Mouse (Mus musculus) forebrain, embryonic 12.5 days (tissue): ENCODE measurements around the gene Snapin. TPM values are rescaled to one million over a fixed set of nuclear protein-coding genes. Genes with fewer than 3 reads are reported as not detected.
A peak's percentile ranks its signal among the peaks of the same experiment; 100 is the strongest.

Source experiments
- ATAC-seq: fragments of 200-750 bp; cut with Nextera tagmentation; 2 replicates; pipeline ENCODE4 v1.8.0; 2017; ENCODE audit warnings: moderate TSS enrichment; ENCODE audit not compliant: low FRiP score
- H3K27ac ChIP-seq: fragments of 300-500 bp; sonication (generic); 2 replicates; pipeline ENCODE4 v1.5.1; 2016; ENCODE audit warnings: mild to moderate bottlenecking
- H3K27me3 ChIP-seq: fragments of 300-500 bp; sonication (generic); 2 replicates; pipeline ENCODE4 v1.6.1; 2016; ENCODE audit warnings: mild to moderate bottlenecking
- H3K36me3 ChIP-seq: fragments of 300-500 bp; sonication (generic); replicated peaks from 2 replicates; pipeline ENCODE4 v1.6.1; 2016; ENCODE audit warnings: mild to moderate bottlenecking
- H3K4me1 ChIP-seq: fragments of 300-500 bp; sonication (generic); 2 replicates; pipeline ENCODE4 v1.6.1; 2016
- H3K4me2 ChIP-seq: fragments of 300-500 bp; sonication (generic); 2 replicates; pipeline ENCODE4 v1.6.1; 2016; ENCODE audit warnings: mild to moderate bottlenecking, moderate library complexity
- H3K4me3 ChIP-seq: fragments of 300-500 bp; sonication (generic); replicated peaks from 2 replicates; pipeline ENCODE4 v1.5.1; 2016; ENCODE audit warnings: mild to moderate bottlenecking
- H3K9ac ChIP-seq: fragments of 300-500 bp; sonication (generic); 2 replicates; pipeline ENCODE4 v1.6.1; 2016; ENCODE audit warnings: mild to moderate bottlenecking
- H3K9me3 ChIP-seq: fragments of 300-500 bp; sonication (generic); 2 replicates; pipeline ENCODE4 v1.6.1; 2016
- WGBS: fragments of 180-500 bp; shearing (Covaris S2); methylation state at CpG from one replicate; pipeline ENCODE4 v1.1.7; 2016; 5-methylcytosine and 5-hydroxymethylcytosine counted together
- polyA plus RNA-seq: library from polyadenylated mRNA; unstranded; fragments of >200 nt; fragmentation: Nextera tagmentation; extraction: Ambion mirVana; gene quantifications from 2 replicates; pipeline ENCODE4 v1.2.1, GENCODE M21; 2016

The Snapin gene
- polyA plus RNA-seq, 1 experiment from 2014 or later: 73.2 TPM

DNA sequence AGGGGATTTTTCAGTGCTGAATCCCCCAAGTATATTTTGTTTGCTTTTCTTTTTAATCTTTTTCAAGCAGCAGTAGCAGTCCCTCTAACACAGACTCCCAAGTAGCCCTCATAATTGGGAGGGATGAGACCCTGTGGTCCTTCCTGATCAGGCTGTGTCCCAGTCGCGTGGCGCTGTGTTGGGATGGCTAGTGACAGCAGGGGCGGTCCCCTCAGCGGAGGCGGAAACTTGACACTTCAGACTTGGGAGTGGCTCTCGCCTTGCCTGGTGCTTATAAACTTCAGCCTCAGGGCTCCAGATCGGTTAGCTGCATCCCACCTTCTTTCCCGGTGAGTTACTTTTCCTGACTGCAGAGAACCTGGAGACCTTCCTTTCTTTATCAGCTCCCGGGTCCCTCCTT lies 23.9 kb upstream of the Snapin start:
- Histone ChIP-seq H3K4me1 (peaks cover 16% of the 10 kb centered on the region), H3K27me3 (peaks cover 46% of the 10 kb centered on the region), H3K9ac (peak overlapping the region; percentile 47), H3K4me3 (peak overlapping the region; percentile 32), H3K4me2 (peak overlapping the region; percentile 60), H3K9me3 (no peaks in the 10 kb centered on the region), H3K27ac (no peak overlapping the region), H3K36me3 (no peaks in the 10 kb centered on the region)
- ATAC-seq: peak; percentile 74; the same call in 1 of the 2 replicates
- under 1% methylated on average over 10 of the region's 10 CpGs for WGBS

- Histone ChIP-seq H3K4me3 (peak within 1 kb of the TSS; percentile 32), H3K27ac (no peak within 1 kb of the TSS), H3K4me2 (peak within 1 kb of the TSS; percentile 60), H3K27me3 (peaks cover 46% of the 10 kb centered on the region), H3K4me1 (peaks cover 16% of the 10 kb centered on the region), H3K9me3 (no peaks in the 10 kb centered on the region), H3K9ac (peak within 1 kb of the TSS; percentile 47), H3K36me3 (no peaks in the 10 kb centered on the region)
- no peak for ATAC-seq
- WGBS: 3% methylated on average over 25 of the region's 25 CpGs
Measured at GRCm38 (mm10) chr3:90513796-90514590, 23.2 kb upstream of the Snapin start, which contains the start of the genes S100a1 and S100a13. Gene S100a1, minus strand, starts transcription at chr3:90514392. Gene S100a13, plus strand, starts transcription at chr3:90514435.

DNA sequence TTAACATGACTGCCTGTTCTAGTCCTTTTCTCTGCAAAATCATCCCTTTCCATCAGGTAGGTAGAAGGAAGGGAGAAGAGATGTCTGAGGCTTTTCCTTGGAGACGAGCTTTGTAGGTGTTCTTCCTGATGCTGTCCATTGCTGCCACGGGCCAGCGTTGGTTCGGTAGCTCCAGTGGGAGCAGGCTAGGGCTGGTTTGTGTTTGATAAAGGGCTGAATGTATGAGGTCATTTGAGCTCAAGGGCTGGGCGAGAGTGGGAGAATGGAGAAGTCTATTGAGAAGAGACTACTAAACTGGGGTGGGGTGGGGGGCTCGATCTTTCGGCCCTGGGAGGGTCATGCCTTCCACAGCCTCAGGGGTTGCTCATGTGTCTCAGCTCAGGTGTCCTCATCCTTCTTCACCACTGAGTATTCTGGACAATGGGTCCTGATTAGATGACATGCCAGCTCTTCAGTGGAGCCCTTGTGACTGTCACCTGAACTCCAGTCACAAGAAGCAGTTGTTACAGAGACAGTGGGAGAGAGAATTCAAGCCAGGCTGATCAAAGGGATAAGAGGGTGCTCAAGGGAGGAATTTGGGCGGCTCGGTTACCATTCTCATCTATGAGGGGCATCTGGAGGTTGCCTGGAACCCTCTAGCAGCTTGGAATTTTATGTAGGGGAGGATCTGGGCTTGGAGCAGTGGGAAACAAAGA lies 22.3 kb upstream of the Snapin start:
- H3K27me3 ChIP-seq: peaks cover 46% of the 10 kb centered on the region
- WGBS: 78% methylated on average over 9 of the region's 9 CpGs
- H3K9me3 ChIP-seq: no peaks in the 10 kb centered on the region
- H3K4me3 ChIP-seq: no peak overlapping the region
- no peak overlapping the region for H3K27ac ChIP-seq
- no peaks in the 10 kb centered on the region for H3K36me3 ChIP-seq
- H3K4me1 ChIP-seq: peaks cover 19% of the 10 kb centered on the region
- no peak overlapping the region for H3K4me2 ChIP-seq
- no peak for ATAC-seq
- no peak overlapping the region for H3K9ac ChIP-seq

GRCm38 (mm10) chr3:90512276-90512675 lies 21.4 kb upstream of the Snapin start:
- Histone ChIP-seq H3K36me3 (peaks cover 5% of the 10 kb centered on the region), H3K4me3 (no peak overlapping the region), H3K4me2 (no peak overlapping the region), H3K27me3 (peaks cover 46% of the 10 kb centered on the region), H3K9ac (no peak overlapping the region), H3K4me1 (peaks cover 27% of the 10 kb centered on the region), H3K27ac (no peak overlapping the region), H3K9me3 (no peaks in the 10 kb centered on the region)
- 92% methylated on average over 5 of the region's 5 CpGs for WGBS
- ATAC-seq: no peak

DNA sequence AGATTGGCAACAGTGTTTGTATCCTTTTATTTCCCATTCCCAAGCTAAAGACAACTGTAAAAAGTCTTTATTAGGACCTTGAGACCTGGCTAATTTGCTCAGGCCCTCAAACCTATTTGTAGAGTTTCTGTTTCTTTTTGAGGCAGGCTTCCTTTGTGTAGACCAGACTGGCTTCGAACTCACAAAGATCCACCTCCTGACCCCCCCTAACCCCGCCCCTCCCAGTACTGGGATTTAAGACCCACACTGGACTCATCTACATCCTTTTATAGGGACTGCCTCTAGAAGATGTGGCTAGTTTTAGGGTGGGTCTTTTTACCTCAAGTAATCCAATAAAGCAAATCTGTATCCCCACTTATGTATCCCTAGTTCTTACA lies 18.9 kb upstream of the Snapin start:
- peaks cover 23% of the 10 kb centered on the region for H3K4me1 ChIP-seq
- ATAC-seq: peak; percentile 37
- H3K9me3 ChIP-seq: no peaks in the 10 kb centered on the region
- peak overlapping the region; percentile 41 for H3K4me2 ChIP-seq
- H3K36me3 ChIP-seq: peaks cover 29% of the 10 kb centered on the region
- 11% methylated on average over 2 of the region's 2 CpGs for WGBS
- no peak overlapping the region for H3K9ac ChIP-seq
- H3K4me3 ChIP-seq: peak overlapping the region; percentile 91
- H3K27ac ChIP-seq: peak overlapping the region; percentile 93; the same call in 1 of the 2 replicates
- peaks cover 31% of the 10 kb centered on the region for H3K27me3 ChIP-seq

GRCm38 (mm10) chr3:90508950-90509746 lies 18.3 kb upstream of the Snapin start, which contains the start of gene Chtop:
Gene Chtop, minus strand, starts transcription at chr3:90509498.
- peaks cover 20% of the 10 kb centered on the region for H3K4me1 ChIP-seq
- H3K4me2 ChIP-seq: peak within 1 kb of the TSS; percentile 83
- H3K4me3 ChIP-seq: peak within 1 kb of the TSS; percentile 91
- WGBS: under 1% methylated on average over 66 of the region's 66 CpGs
- ATAC-seq: peak; percentile 95
- H3K27ac ChIP-seq: peak within 1 kb of the TSS; percentile 93
- peak within 1 kb of the TSS; percentile 97 for H3K9ac ChIP-seq
- H3K27me3 ChIP-seq: peaks cover 25% of the 10 kb centered on the region
- no peaks in the 10 kb centered on the region for H3K9me3 ChIP-seq
- H3K36me3 ChIP-seq: peaks cover 35% of the 10 kb centered on the region

DNA sequence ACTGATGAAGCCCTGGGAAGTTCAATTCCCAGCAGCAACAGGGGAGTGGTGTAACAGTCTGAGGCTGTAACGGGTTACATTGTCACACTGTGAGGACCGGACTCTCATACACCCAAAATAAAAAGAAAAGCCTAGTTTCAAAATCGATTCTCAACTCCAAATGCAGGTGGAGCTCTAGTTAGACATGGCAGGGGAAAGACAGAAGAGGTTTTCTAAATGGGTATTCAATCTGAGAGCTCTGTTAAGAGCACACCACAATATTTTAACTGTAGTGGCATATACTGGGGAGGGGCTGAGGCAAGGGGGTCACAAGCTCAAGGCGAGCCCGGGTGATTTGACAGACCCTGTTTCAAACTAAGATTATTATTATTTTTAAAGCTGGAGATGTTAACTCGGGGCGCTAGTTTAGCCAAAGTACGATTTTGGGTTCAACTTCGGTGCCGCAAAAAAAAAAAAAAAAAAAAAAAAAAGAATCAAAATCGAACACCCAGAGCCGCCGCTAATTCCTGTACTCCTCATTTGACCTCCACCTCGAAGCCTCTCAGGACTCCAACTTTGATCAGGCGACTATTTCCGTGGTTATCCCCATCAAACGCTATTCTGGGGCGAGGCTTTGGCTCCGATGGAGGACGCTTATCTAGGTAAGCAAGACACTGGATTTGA lies 17.6 kb upstream of the Snapin start:
- H3K4me2 ChIP-seq: peak overlapping the region; percentile 83
- H3K27me3 ChIP-seq: peaks cover 18% of the 10 kb centered on the region
- H3K4me3 ChIP-seq: peak overlapping the region; percentile 91
- no peaks in the 10 kb centered on the region for H3K9me3 ChIP-seq
- peaks cover 14% of the 10 kb centered on the region for H3K4me1 ChIP-seq
- peak overlapping the region; percentile 93 for H3K27ac ChIP-seq
- 5% methylated on average over 20 of the region's 20 CpGs for WGBS
- peak overlapping the region; percentile 97 for H3K9ac ChIP-seq
- peaks cover 43% of the 10 kb centered on the region for H3K36me3 ChIP-seq
- no peak for ATAC-seq

DNA sequence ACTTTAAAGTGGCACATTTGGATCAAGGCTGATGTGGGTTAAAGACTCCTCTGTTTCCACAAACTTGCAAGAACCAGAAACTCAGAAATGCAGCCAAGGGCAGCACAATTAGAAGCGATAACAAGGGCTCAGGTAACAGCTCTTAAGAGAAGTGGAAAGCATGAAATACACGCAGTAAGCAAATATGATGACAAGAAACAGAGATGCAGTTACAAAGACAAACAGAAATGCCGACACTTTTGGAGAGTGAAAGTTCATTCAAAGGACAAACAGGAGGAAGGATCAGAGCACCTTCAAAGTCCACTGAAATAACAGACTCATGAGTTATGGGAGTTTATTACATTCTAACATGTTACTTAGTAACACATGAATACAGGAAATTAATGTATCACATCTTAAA lies 15.5 kb upstream of the Snapin start:
- Histone ChIP-seq H3K9ac (no peak overlapping the region), H3K4me1 (peaks cover 14% of the 10 kb centered on the region), H3K36me3 (peaks cover 63% of the 10 kb centered on the region), H3K27me3 (no peaks in the 10 kb centered on the region), H3K4me2 (no peak overlapping the region), H3K27ac (no peak overlapping the region), H3K4me3 (no peak overlapping the region), H3K9me3 (no peaks in the 10 kb centered on the region)
- ATAC-seq: no peak
- whole genome bisulfite sequencing: 98% methylated on average over 3 of the region's 3 CpGs

GRCm38 (mm10) chr3:90505216-90505615 lies 14.4 kb upstream of the Snapin start:
- Histone ChIP-seq H3K4me3 (no peak overlapping the region), H3K9me3 (no peaks in the 10 kb centered on the region), H3K27ac (no peak overlapping the region), H3K36me3 (peaks cover 71% of the 10 kb centered on the region), H3K27me3 (no peaks in the 10 kb centered on the region), H3K4me2 (no peak overlapping the region), H3K4me1 (peaks cover 14% of the 10 kb centered on the region), H3K9ac (no peak overlapping the region)
- 92% methylated on average over 5 of the region's 5 CpGs for WGBS
- ATAC-seq: no peak

DNA sequence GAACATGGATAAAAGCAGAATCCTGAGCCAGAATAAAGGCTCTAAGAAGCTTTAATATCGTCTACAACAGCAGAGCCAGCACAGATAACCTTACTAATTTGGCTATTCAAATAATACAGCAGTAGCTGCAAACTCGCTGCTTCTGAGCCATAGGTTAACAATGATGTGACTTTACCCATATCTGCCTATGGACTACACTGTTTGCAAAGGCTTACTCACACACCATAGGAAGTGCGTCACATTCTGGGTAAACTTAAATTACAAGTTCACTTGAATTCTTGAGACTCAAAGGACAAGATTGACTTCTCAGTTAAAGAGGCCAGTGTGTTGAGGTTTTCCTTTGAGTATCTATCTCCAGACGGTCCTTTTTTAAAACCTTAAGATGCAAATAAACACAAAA lies 12.6 kb upstream of the Snapin start:
- ATAC-seq: no peak
- H3K4me2 ChIP-seq: no peak overlapping the region
- 75% methylated on average over 4 of the region's 4 CpGs for WGBS
- H3K36me3 ChIP-seq: peaks cover 88% of the 10 kb centered on the region
- H3K9me3 ChIP-seq: no peaks in the 10 kb centered on the region
- no peak overlapping the region for H3K4me3 ChIP-seq
- no peak overlapping the region for H3K9ac ChIP-seq
- H3K27ac ChIP-seq: no peak overlapping the region
- no peaks in the 10 kb centered on the region for H3K27me3 ChIP-seq
- peaks cover 14% of the 10 kb centered on the region for H3K4me1 ChIP-seq

DNA sequence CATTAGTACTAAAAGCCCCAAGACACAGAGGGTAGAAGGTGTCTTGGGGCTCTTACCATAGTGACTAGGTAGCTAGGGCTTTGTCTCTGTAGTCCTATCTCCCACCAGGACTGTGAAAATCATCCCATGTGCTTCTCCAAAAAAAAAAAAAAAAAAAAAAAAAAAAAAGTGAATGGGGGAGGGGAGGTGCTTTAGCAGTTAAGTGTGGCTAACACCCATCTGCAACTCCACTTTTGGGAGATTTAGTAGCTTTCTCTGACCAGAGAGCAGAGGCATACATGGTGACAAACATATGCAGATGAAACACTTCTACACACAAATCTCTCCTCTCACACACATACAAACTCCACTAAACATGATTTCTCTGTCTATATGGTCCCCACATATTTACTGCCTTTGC lies 6.8 kb upstream of the Snapin start:
- Histone ChIP-seq H3K4me1 (no peaks in the 10 kb centered on the region), H3K4me3 (no peak overlapping the region), H3K36me3 (peaks cover 74% of the 10 kb centered on the region), H3K4me2 (no peak overlapping the region), H3K9me3 (no peaks in the 10 kb centered on the region), H3K9ac (no peak overlapping the region), H3K27ac (no peak overlapping the region), H3K27me3 (no peaks in the 10 kb centered on the region)
- no peak for ATAC-seq
